Mouse (Mus musculus) liver, embryonic 14.5 days (tissue): ENCODE measurements at regions not wholly inside any gene's neighbourhood (a gene's known extent, or its start where the extent isn't known, plus 50 kb on each side); places are given as distances from the start of the nearest gene placed in this dataset.

ENCODE experiments used
- ATAC-seq: fragments of 200-750 bp; cut with Nextera tagmentation; 2 replicates; pipeline ENCODE4 v1.8.0; 2017; ENCODE audit warnings: moderate number of reproducible peaks, mild to moderate bottlenecking, moderate library complexity; ENCODE audit not compliant: insufficient read depth
- DNase-seq, 3 experiments: peaks; one replicate each; pipeline ENCODE4 v3.0.0-alpha.2; 2012 to 2013; ENCODE audit warnings: low read depth in 3 of 3, low spot score in 3 of 3
- H3K27ac ChIP-seq: fragments of 300-500 bp; sonication (generic); 2 replicates; pipeline ENCODE4 v1.5.1; 2014; ENCODE audit warnings: moderate library complexity, mild to moderate bottlenecking, control low read depth, inconsistent platforms
- H3K27me3 ChIP-seq: fragments of 300-500 bp; sonication (generic); 2 replicates; pipeline ENCODE4 v1.6.1; 2014; ENCODE audit warnings: mild to moderate bottlenecking, low read length, moderate library complexity; ENCODE audit not compliant: control insufficient read depth, insufficient read depth
- H3K36me3 ChIP-seq: fragments of 300-500 bp; sonication (generic); replicated peaks from 2 replicates; pipeline ENCODE4 v1.6.1; 2014; ENCODE audit warnings: low read depth; ENCODE audit not compliant: control insufficient read depth, insufficient read depth
- H3K4me1 ChIP-seq, 2 experiments: fragments of 200-500 bp in 1 of 2; fragments of 300-500 bp in 1 of 2; sonication (generic) in 1 of 2; replicated peaks; 2 replicates each; pipeline ENCODE4 v1.6.1; 2012 to 2014; ENCODE audit warnings: antibody characterized with exemption in 1 of 2, inconsistent platforms in 1 of 2, low read length in 1 of 2; ENCODE audit not compliant: control insufficient read depth in 2 of 2, insufficient read depth in 2 of 2
- H3K4me2 ChIP-seq: fragments of 300-500 bp; sonication (generic); 2 replicates; pipeline ENCODE4 v1.6.1; 2014; ENCODE audit warnings: low read depth, mild to moderate bottlenecking, control low read depth, moderate library complexity
- H3K4me3 ChIP-seq, 2 experiments: fragments of 200-500 bp in 1 of 2; fragments of 300-500 bp in 1 of 2; sonication (generic) in 1 of 2; 2 replicates each; pipeline ENCODE4 v1.5.1; 2012 to 2014; ENCODE audit warnings: low read depth in 2 of 2, low read length in 2 of 2, mild to moderate bottlenecking in 2 of 2, control low read depth in 1 of 2, inconsistent platforms in 1 of 2, moderate library complexity in 1 of 2; ENCODE audit not compliant: insufficient read depth in 1 of 2
- H3K9ac ChIP-seq: fragments of 300-500 bp; sonication (generic); replicated peaks from 2 replicates; pipeline ENCODE4 v1.6.1; 2014; ENCODE audit warnings: mild to moderate bottlenecking, control low read depth, moderate library complexity
- H3K9me3 ChIP-seq: fragments of 300-500 bp; sonication (generic); 2 replicates; pipeline ENCODE4 v1.6.1; 2016; ENCODE audit warnings: low read length, mixed read lengths; ENCODE audit not compliant: control insufficient read depth
- CTCF ChIP-seq: IDR thresholded peaks from 2 replicates; pipeline ENCODE4 v1.5.1; 2016; ENCODE audit warnings: antibody characterized with exemption, low read depth, control low read depth
- EP300 ChIP-seq: IDR thresholded peaks from 2 replicates; pipeline ENCODE4 v1.6.1; 2016; ENCODE audit warnings: antibody characterized with exemption, low read depth
- WGBS: fragments of 180-500 bp; shearing (Covaris S2); extraction: QIAGEN DNeasy Blood & Tissue Kit; methylation state at CpG from one replicate; pipeline ENCODE4 v1.1.7; 2014; ENCODE audit not compliant: insufficient replicate concordance; 5-methylcytosine and 5-hydroxymethylcytosine counted together

DNA sequence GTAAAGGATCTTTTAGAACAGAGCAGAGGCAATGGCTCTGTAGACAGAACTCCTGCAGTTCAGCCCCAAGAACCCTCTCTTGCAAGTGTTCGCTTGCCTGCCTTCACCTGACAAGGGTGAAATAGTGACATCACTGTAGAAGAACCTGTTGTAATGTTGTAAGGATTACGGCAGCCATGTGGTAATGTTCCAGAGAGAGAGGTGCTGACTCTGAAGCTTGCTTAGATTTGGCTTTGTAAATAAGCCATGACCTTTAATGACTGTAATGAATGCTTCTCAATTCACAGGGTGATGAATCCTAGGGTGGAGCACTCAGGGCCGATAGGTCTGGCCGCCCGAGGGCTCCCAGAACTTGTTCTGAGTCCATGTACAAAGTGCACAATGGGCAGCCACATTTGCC, 230.2 kb downstream of the Irx1 start:
- ATAC-seq: no peak
- DNase-seq: no peak
- no peaks in the 10 kb centered on the region for H3K36me3 ChIP-seq
- no peak overlapping the region for H3K9ac ChIP-seq
- TF ChIP-seq CTCF (no peak), EP300 (no peak)
- 68% methylated on average over 5 of the region's 5 CpGs for WGBS
- H3K4me1 ChIP-seq: no peaks in the 10 kb centered on the region
- no peak overlapping the region for H3K27ac ChIP-seq
- no peak overlapping the region for H3K4me2 ChIP-seq
- no peaks in the 10 kb centered on the region for H3K9me3 ChIP-seq
- H3K4me3 ChIP-seq: no peak overlapping the region
- no peaks in the 10 kb centered on the region for H3K27me3 ChIP-seq

DNA sequence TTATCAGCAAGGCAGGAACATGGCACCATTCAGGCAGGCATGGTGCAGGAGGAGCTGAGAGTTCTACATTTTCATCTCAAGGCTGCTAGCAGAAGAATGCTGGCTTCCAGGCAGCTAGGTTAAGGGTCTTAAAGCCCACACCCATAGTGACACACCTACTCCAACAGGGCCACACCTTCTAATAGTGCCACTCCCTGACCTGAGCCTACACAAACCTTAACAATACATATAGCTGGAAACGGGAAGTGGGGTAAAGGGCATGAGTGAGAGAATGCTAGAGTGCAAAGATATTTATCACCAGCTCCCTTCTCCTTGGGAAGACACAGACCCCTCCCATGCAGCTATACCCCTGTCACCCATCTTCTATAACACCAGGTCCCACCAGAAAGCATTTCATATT, 230.6 kb downstream of the Irx1 start:
- ATAC-seq (no peak), DNase-seq (no peak)
- no peaks in the 10 kb centered on the region for H3K27me3 ChIP-seq
- H3K4me3 ChIP-seq: no peak overlapping the region
- no peaks in the 10 kb centered on the region for H3K36me3 ChIP-seq
- no peaks in the 10 kb centered on the region for H3K4me1 ChIP-seq
- no peak overlapping the region for H3K4me2 ChIP-seq
- no peak for TF ChIP-seq CTCF
- TF ChIP-seq EP300: no peak
- H3K27ac ChIP-seq: no peak overlapping the region
- no peaks in the 10 kb centered on the region for H3K9me3 ChIP-seq
- 43% methylated on average over 1 of the region's 1 CpGs for WGBS
- no peak overlapping the region for H3K9ac ChIP-seq

DNA sequence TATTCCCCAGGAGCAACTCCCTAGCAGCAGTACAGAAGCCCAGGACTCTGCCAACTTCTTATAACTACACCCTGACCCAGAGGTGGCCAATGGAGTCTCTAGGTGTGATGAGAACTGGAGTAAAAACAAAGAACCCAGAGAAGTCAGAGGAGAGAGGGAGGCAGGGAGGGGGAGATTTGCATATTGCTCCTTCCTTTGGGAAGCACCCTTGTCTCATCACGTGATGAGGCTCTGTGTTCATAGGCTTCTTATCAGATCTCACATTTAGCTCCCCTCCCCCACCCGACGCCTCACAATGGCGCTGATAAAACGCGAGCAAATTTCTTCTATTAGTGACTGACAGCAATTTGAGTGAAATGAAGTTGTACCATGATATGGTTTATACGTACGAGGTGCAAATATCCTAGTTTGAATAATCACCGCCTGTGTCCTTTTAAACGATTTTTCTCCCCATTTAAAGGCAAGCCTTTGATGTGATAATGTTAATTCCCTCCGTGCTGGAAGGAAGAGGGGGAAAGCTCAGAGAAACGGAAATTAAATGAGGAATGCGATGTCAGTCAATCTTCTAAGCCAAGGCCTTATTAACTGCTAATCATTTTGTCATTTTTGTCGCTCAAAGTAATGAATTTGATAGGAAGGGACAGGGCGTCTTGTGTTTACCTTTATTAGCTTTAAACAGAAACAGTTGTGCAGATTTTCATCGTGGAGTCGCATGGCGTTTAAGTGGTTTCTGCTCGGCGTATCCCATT, 273.3 kb downstream of the Irx1 start:
- ATAC-seq: no peak
- TF ChIP-seq CTCF: no peak
- TF ChIP-seq EP300: no peak
- WGBS: 29% methylated on average over 20 of the region's 20 CpGs

DNA sequence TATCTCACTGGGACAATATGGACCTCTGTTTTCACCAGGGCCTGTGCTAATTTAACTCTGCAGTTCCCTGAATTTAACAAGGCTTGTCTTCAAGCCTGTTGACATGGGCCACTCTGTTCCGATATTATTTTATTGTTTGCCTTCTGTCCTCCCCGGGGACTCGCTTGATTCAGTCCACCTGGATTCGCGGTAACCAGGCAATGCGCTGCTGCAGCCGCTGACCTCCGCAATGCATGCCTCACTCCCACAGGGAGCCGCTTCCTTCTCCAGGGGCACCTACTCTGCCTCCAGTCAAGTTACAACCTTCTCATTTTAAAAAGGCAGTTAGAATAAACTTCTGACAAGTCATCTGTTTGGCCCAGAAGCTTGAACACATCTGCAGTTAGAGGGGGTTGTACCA, 274.3 kb downstream of the Irx1 start:
- H3K4me2 ChIP-seq: no peak overlapping the region
- no peak for TF ChIP-seq CTCF
- no peak for TF ChIP-seq EP300
- no peaks in the 10 kb centered on the region for H3K4me1 ChIP-seq
- no peak overlapping the region for H3K27ac ChIP-seq
- ATAC-seq (no peak), DNase-seq (no peak)
- WGBS: 47% methylated on average over 9 of the region's 9 CpGs
- H3K9me3 ChIP-seq: no peaks in the 10 kb centered on the region
- H3K4me3 ChIP-seq: no peak overlapping the region
- H3K27me3 ChIP-seq: no peaks in the 10 kb centered on the region
- H3K9ac ChIP-seq: no peak overlapping the region
- H3K36me3 ChIP-seq: no peaks in the 10 kb centered on the region

More for the DNA sequence above, 273.3 kb downstream of the Irx1 start:
- Histone ChIP-seq H3K4me2 (no peak overlapping the region), H3K27ac (no peak overlapping the region), H3K27me3 (no peaks in the 10 kb centered on the region), H3K4me1 (no peaks in the 10 kb centered on the region), H3K9ac (no peak overlapping the region), H3K4me3 (no peak overlapping the region), H3K9me3 (no peaks in the 10 kb centered on the region), H3K36me3 (no peaks in the 10 kb centered on the region)
- DNase-seq: no peak

DNA sequence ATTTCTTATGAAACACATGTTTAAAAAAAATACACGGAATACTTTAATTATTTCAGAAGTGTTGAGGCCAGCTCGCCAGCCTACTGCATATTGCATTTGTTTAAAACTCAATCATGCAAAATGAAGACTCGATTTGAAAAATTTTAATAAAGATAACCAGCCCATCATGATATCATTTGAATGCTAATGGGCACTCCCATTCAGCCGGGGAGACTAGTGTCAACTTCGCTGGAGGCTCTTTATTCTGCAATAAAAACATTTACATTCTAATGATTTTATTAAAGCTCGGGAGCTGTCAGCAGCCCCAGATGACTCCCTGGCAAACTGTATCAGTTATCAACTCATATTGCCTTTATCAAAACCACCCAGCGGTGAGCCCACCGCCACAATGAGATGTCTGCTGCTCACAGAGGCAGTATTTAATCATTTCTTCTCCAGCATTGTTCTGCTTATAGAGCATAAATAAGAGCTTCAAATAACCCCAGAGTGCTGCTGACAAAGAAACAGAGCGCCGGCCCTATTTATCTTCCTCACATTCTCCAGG, 287.4 kb downstream of the Irx1 start:
- TF ChIP-seq CTCF (no peak), EP300 (no peak)
- ATAC-seq (no peak), DNase-seq (no peak)
- H3K9me3 ChIP-seq: no peaks in the 10 kb centered on the region
- no peaks in the 10 kb centered on the region for H3K36me3 ChIP-seq
- H3K4me2 ChIP-seq: no peak overlapping the region
- no peak overlapping the region for H3K4me3 ChIP-seq
- H3K27me3 ChIP-seq: no peaks in the 10 kb centered on the region
- H3K9ac ChIP-seq: no peak overlapping the region
- WGBS: 59% methylated on average over 10 of the region's 10 CpGs
- H3K27ac ChIP-seq: no peak overlapping the region
- no peaks in the 10 kb centered on the region for H3K4me1 ChIP-seq
